Mouse (Mus musculus) MEL (cell line): ENCODE measurements at regions not wholly inside any gene's neighbourhood (a gene's known extent, or its start where the extent isn't known, plus 50 kb on each side); places are given as distances from the start of the nearest gene placed in this dataset.

Experiments used
- DNase-seq: peaks from one replicate; pipeline ENCODE4 v3.0.0; 2011; ENCODE audit warnings: low read depth, low spot score
- H3K27ac ChIP-seq: 2 replicates; pipeline ENCODE4 v1.5.1; 2012; ENCODE audit warnings: low read depth, mild to moderate bottlenecking, control low read depth, low read length, moderate library complexity; ENCODE audit not compliant: control insufficient read depth
- H3K27me3 ChIP-seq, 2 experiments: fragments of 150-350 bp in 1 of 2; sonication (generic) in 1 of 2; 2 replicates each; pipeline ENCODE4 v1.6.1; 2012; ENCODE audit warnings: low read length in 2 of 2, mild to moderate bottlenecking in 2 of 2, improper control_type of control experiment in 1 of 2, moderate library complexity in 1 of 2; ENCODE audit not compliant: insufficient read depth in 2 of 2, control insufficient read depth in 1 of 2
- H3K36me3 ChIP-seq, 2 experiments: 2 replicates each; pipeline ENCODE4 v1.6.1; 2012 to 2014; ENCODE audit warnings: low read length in 2 of 2, improper control_type of control experiment in 1 of 2, inconsistent platforms in 1 of 2, mild to moderate bottlenecking in 1 of 2; ENCODE audit not compliant: insufficient read depth in 2 of 2, control insufficient read depth in 1 of 2
- H3K4me1 ChIP-seq, 2 experiments: fragments of 150-350 bp in 1 of 2; sonication (generic) in 1 of 2; 2 replicates each; pipeline ENCODE4 v1.6.1; 2012; ENCODE audit warnings: low read length in 2 of 2, improper control_type of control experiment in 1 of 2, mild to moderate bottlenecking in 1 of 2; ENCODE audit not compliant: insufficient read depth in 2 of 2, control insufficient read depth in 1 of 2
- H3K4me3 ChIP-seq, 2 experiments: fragments of 150-350 bp in 1 of 2; sonication (generic) in 1 of 2; 2 replicates each; pipeline ENCODE4 v1.5.1; 2012; ENCODE audit warnings: low read depth in 2 of 2, low read length in 2 of 2, mild to moderate bottlenecking in 2 of 2, moderate library complexity in 2 of 2, control low read depth in 1 of 2, improper control_type of control experiment in 1 of 2; ENCODE audit not compliant: control insufficient read depth in 1 of 2, insufficient read depth in 1 of 2
- H3K79me2 ChIP-seq: 2 replicates; pipeline ENCODE4 v1.6.1; 2012; ENCODE audit warnings: mild to moderate bottlenecking, low read length, moderate library complexity; ENCODE audit not compliant: control insufficient read depth, poor library complexity, insufficient read depth
- H3K9ac ChIP-seq: 2 replicates; pipeline ENCODE4 v1.6.1; 2012; ENCODE audit warnings: low read depth, mild to moderate bottlenecking, control low read depth, low read length, moderate library complexity; ENCODE audit not compliant: control insufficient read depth, poor library complexity, severe bottlenecking
- H3K9me3 ChIP-seq: fragments of 150-350 bp; sonication (generic); replicated peaks from 2 replicates; pipeline ENCODE4 v1.6.1; 2012; ENCODE audit warnings: mild to moderate bottlenecking, low read length, improper control_type of control experiment, moderate library complexity; ENCODE audit not compliant: insufficient read depth
- CHD1 ChIP-seq: IDR thresholded peaks from 2 replicates; pipeline ENCODE4 v1.6.1; 2012; ENCODE audit warnings: low read depth, mild to moderate bottlenecking, inconsistent platforms, low read length, improper control_type of control experiment
- CTCF ChIP-seq, 3 experiments: IDR thresholded peaks in 2 of 3; conservative IDR thresholded peaks in 1 of 3; 2 replicates each; pipeline ENCODE4 v1.5.1; 2011 to 2012; ENCODE audit warnings: low read length in 3 of 3, low read depth in 2 of 3, mild to moderate bottlenecking in 2 of 3, improper control_type of control experiment in 1 of 3, inconsistent platforms in 1 of 3, mixed read lengths in 1 of 3, moderate library complexity in 1 of 3; ENCODE audit not compliant: control insufficient read depth in 1 of 3, insufficient read depth in 1 of 3, poor library complexity in 1 of 3, severe bottlenecking in 1 of 3
- E2F4 ChIP-seq: IDR thresholded peaks from 2 replicates; pipeline ENCODE4 v1.6.1; 2011; ENCODE audit warnings: low read depth, low read length, improper control_type of control experiment, borderline replicate concordance
- ELF1 ChIP-seq: IDR thresholded peaks from 2 replicates; pipeline ENCODE4 v1.6.1; 2014; ENCODE audit warnings: low read depth, mild to moderate bottlenecking, inconsistent platforms, low read length, improper control_type of control experiment, moderate library complexity
- EP300 ChIP-seq, 2 experiments: IDR thresholded peaks; 2 replicates each; pipeline ENCODE4 v1.6.1; 2011; ENCODE audit warnings: improper control_type of control experiment in 2 of 2, low read length in 2 of 2, low read depth in 1 of 2, mild to moderate bottlenecking in 1 of 2
- GABPA ChIP-seq: IDR thresholded peaks from 2 replicates; pipeline ENCODE4 v1.6.1; 2012; ENCODE audit warnings: low read depth, mild to moderate bottlenecking, inconsistent platforms, low read length, improper control_type of control experiment, moderate library complexity
- MEF2A ChIP-seq: IDR thresholded peaks from 2 replicates; pipeline ENCODE4 v1.6.1; 2014; ENCODE audit warnings: low read depth, mild to moderate bottlenecking, inconsistent platforms, low read length, improper control_type of control experiment; ENCODE audit not compliant: poor library complexity, insufficient replicate concordance, severe bottlenecking; ENCODE audit errors: extremely low read depth
- MXI1 ChIP-seq: IDR thresholded peaks from 2 replicates; pipeline ENCODE4 v1.6.1; 2011; ENCODE audit warnings: mild to moderate bottlenecking, low read depth, low read length, improper control_type of control experiment
- MYB ChIP-seq: IDR thresholded peaks from 2 replicates; pipeline ENCODE4 v1.6.1; 2011; ENCODE audit warnings: mild to moderate bottlenecking, low read depth, low read length, improper control_type of control experiment
- NELFE ChIP-seq: IDR thresholded peaks from 2 replicates; pipeline ENCODE4 v1.6.1; 2011; ENCODE audit warnings: low read depth, low read length, improper control_type of control experiment
- NRF1 ChIP-seq: IDR thresholded peaks from 2 replicates; pipeline ENCODE4 v1.6.1; 2014; ENCODE audit warnings: low read depth, mild to moderate bottlenecking, inconsistent platforms, low read length, improper control_type of control experiment, moderate library complexity; ENCODE audit not compliant: poor library complexity, insufficient read depth, severe bottlenecking
- POLR2A ChIP-seq, 2 experiments: IDR thresholded peaks; 2 replicates each; pipeline ENCODE4 v1.6.1; 2011 to 2012; ENCODE audit warnings: low read length in 2 of 2, mild to moderate bottlenecking in 2 of 2, control low read depth in 1 of 2, improper control_type of control experiment in 1 of 2, low read depth in 1 of 2, moderate library complexity in 1 of 2; ENCODE audit not compliant: control insufficient read depth in 1 of 2, insufficient read depth in 1 of 2, poor library complexity in 1 of 2
- RAD21 ChIP-seq: IDR thresholded peaks from 2 replicates; pipeline ENCODE4 v1.6.1; 2011; ENCODE audit warnings: mild to moderate bottlenecking, low read depth, low read length, improper control_type of control experiment
- RCOR1 ChIP-seq: IDR thresholded peaks from 2 replicates; pipeline ENCODE4 v1.6.1; 2012; ENCODE audit warnings: low read depth, mild to moderate bottlenecking, inconsistent platforms, low read length, improper control_type of control experiment
- SIN3A ChIP-seq: IDR thresholded peaks from 2 replicates; pipeline ENCODE4 v1.6.1; 2012; ENCODE audit warnings: low read length, improper control_type of control experiment, inconsistent platforms
- SMC3 ChIP-seq: IDR thresholded peaks from 2 replicates; pipeline ENCODE4 v1.6.1; 2011; ENCODE audit warnings: low read depth, low read length, improper control_type of control experiment
- TAL1 ChIP-seq: IDR thresholded peaks from 2 replicates; pipeline ENCODE4 v1.6.1; 2012; ENCODE audit warnings: mild to moderate bottlenecking, inconsistent platforms, low read length, moderate library complexity, mixed read lengths
- TBP ChIP-seq: IDR thresholded peaks from 2 replicates; pipeline ENCODE4 v1.8.0; 2011; ENCODE audit warnings: low read depth, low read length, improper control_type of control experiment
- TCF12 ChIP-seq: IDR thresholded peaks from 2 replicates; pipeline ENCODE4 v1.6.1; 2014; ENCODE audit warnings: low read depth, mild to moderate bottlenecking, inconsistent platforms, low read length, improper control_type of control experiment, moderate library complexity
- ZMIZ1 ChIP-seq: IDR thresholded peaks from 2 replicates; pipeline ENCODE4 v1.6.1; 2012; ENCODE audit warnings: low read depth, mild to moderate bottlenecking, inconsistent platforms, low read length, improper control_type of control experiment, moderate library complexity

- no peaks in the 10 kb centered on the region for H3K9me3 ChIP-seq
- no peaks in the 10 kb centered on the region for H3K4me1 ChIP-seq
- H3K9ac ChIP-seq = no peak overlapping the region
- H3K27ac ChIP-seq = no peak overlapping the region
- no peaks in the 10 kb centered on the region for H3K79me2 ChIP-seq
- H3K4me3 ChIP-seq = no peak overlapping the region
- DNase-seq = no peak
- no peaks in the 10 kb centered on the region for H3K36me3 ChIP-seq
- no peaks in the 10 kb centered on the region for H3K27me3 ChIP-seq
- no peak for TF ChIP-seq TCF12
- TF ChIP-seq TBP = no peak
- no peak for TF ChIP-seq POLR2A (IDR thresholded peaks at IDR 0.05; ENCODE audit: control insufficient read depth in 1 of 2, insufficient read depth in 1 of 2, low read depth in 1 of 2, low read length in 2 of 2, poor library complexity in 1 of 2)
- no peak for TF ChIP-seq MYB
- TF ChIP-seq TAL1 = no peak
- TF ChIP-seq CHD1 = no peak
These were observed 144.8 kb upstream of the Mphosph6 start for GRCm38 (mm10) chr8:117946540-117946939.

- no peaks in the 10 kb centered on the region for H3K27me3 ChIP-seq
- no peaks in the 10 kb centered on the region for H3K79me2 ChIP-seq
- no peak overlapping the region for H3K27ac ChIP-seq
- no peaks in the 10 kb centered on the region for H3K4me1 ChIP-seq
- H3K9ac ChIP-seq = no peak overlapping the region
- no peaks in the 10 kb centered on the region for H3K9me3 ChIP-seq
- no peak overlapping the region for H3K4me3 ChIP-seq
- no peaks in the 10 kb centered on the region for H3K36me3 ChIP-seq
- TF ChIP-seq EP300 (IDR thresholded peaks at IDR 0.05; ENCODE audit: low read depth in 1 of 2, low read length in 2 of 2) = no peak
- no peak for DNase-seq
These were observed 132.9 kb upstream of the Mphosph6 start for GRCm38 (mm10) chr8:117934566-117935094.

- Histone ChIP-seq H3K36me3 (no peaks in the 10 kb centered on the region), H3K4me3 (no peak overlapping the region), H3K27me3 (no peaks in the 10 kb centered on the region), H3K4me1 (no peaks in the 10 kb centered on the region), H3K9me3 (no peaks in the 10 kb centered on the region), H3K79me2 (no peaks in the 10 kb centered on the region), H3K27ac (no peak overlapping the region), H3K9ac (no peak overlapping the region)
- TF ChIP-seq RCOR1 (no peak), RAD21 (peak; percentile 10), SMC3 (0 out of 2 replicates have a peak, but pooled peaks have one; percentile 5), TCF12 (no peak), GABPA (no peak), ZMIZ1 (no peak), NELFE (no peak), ELF1 (no peak), CTCF (IDR thresholded peaks at IDR 0.05 in 2 of 3, conservative IDR thresholded peaks at IDR 0.05 in 1 of 3; ENCODE audit: control insufficient read depth in 1 of 3, insufficient read depth in 1 of 3, low read depth in 2 of 3, low read length in 3 of 3, poor library complexity in 1 of 3, severe bottlenecking in 1 of 3) (peak in 2 of 3 experiments; percentile 25 to 36; a peak in 3 of 6 replicates), NRF1 (no peak), MEF2A (no peak), MXI1 (no peak), SIN3A (no peak), CHD1 (no peak), E2F4 (no peak)
- DNase-seq = peak; percentile 19
These were observed 128.9 kb upstream of the Mphosph6 start for GRCm38 (mm10) chr8:117930687-117931086.
